Mouse (Mus musculus) adrenal gland, postnatal 4 days (tissue): ENCODE data around the gene Adgrg6. TPM values are rescaled to one million over a fixed set of nuclear protein-coding genes. Genes with fewer than 3 reads are reported as not detected.

ENCODE experiments used
- DNase-seq, 2 experiments: peaks; one replicate each; pipeline ENCODE4 v3.0.0; 2021 to 2022; ENCODE audit warnings: low spot score in 2 of 2, mixed read lengths in 2 of 2
- total RNA-seq, 2 experiments: library from RNA; stranded (reverse); gene quantifications; 2 replicates each; pipeline ENCODE4 v1.2.3; 2021

The Adgrg6 gene
- total RNA-seq, 2 experiments from 2014 or later, result 3.8 to 6.0 TPM

DNA sequence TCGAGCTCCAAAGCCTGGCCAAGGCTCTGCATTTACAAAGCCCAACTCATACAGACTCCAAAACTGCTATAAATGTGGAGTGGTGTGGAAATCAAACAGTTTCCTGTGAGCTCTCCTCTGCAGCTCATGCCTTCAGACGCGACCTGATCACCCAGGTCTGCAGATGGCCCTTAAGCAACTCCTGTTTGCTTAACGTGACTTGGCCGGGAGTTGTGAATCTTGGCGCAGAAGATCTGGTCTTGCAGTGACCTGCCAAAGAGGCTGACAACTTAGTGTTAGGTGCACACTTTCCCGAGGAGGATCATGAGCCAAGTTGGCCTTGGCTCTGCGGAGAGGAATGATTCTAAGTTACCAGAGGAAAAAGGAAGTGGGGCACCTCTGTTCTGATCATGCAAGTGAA lies 143.7 kb downstream of the Adgrg6 start:
- DNase-seq, result no peak

DNA sequence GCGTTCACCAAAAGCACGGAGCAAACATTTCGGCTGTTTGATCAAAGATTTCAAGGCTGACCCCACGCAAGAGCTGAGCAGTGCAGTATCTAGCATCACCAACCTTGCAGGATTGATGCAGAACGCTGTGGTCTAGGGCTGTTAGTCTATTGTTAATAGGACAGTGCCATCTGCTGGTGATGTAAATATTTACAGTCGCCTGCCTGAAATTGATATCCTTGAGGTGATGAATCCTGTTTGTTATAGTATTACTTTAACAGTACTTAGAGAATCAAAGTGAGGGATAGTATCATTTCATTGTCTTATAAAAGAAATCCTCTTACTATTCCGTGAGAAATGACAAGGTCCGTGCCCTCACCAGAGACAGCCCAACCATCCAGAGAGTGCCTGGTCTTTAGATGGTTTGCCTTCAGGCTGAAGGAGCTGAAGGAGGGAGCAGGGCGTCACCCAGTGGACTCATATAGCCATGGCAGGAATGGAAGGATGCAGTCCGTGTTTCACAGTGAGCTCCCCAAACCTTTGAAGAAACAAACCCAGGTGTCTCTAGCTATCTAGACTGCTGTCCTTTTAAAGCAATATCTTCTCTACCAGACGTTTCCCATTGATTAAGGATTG lies 154.3 kb downstream of the Adgrg6 start:
- DNase-seq, result no peak

DNA sequence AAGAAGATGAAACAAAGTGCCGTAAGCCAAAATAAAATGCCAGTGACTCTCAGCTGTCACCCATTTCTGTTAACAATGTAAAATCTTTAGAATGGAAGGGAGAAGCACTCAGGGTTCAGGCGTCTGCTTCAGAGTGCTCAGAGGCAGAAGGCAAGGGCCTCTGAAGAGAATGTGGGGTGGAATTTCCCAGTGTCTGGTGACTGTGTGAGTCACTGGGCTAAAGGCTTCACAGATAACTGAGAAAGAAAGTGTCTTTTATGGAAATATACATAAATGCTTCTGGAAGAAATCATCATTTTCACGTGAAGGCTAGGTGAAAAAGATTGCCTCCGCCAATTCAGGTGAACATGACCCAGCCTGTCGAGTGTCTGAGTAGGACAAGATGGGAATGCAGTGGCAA lies 159.9 kb downstream of the Adgrg6 start:
- no peak for DNase-seq

DNA sequence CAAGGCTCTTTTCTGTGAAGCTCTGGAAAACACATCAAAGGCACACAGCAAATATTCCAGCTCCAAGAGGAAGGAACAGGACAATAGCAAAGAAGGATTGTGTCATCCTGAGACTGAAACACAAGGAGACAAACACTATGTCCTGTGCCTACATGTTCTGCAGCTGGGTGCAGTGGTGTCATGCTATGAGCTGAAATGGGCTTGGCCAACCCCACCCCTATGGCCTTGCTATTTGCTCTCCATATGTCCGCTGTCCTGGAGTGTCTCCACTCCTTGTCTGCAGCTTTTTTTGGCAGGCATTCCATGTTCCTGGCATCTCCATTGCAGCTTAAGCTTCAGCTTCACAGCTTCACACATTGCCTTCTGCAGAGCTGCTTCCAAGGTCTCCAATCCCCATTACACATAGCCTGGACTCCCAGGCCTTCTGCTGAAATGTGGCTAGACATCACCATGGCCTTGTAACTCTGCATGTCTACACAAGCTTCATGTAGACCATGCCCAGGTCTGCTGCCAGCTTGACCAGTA lies 180.3 kb downstream of the Adgrg6 start:
- DNase-seq, result no peak

DNA sequence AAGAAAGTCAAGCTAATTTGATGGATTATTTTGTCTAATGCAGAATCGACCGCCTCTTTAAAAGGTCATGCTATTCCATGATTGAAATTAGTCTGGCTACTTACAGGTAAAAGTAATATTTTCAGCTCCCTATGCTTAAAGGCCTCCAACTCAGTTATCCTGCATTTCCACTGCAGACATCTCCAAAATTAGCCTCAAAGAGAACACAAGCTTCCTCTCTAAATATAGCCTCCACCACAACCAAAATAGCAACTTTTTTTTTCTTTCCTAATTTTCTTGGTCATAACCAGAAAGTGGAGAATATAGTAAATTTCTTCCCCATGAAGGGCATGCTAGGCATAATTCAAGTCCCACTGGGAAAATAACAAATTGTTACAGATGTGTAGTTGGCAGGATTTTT lies 182.2 kb downstream of the Adgrg6 start:
- no peak for DNase-seq

DNA sequence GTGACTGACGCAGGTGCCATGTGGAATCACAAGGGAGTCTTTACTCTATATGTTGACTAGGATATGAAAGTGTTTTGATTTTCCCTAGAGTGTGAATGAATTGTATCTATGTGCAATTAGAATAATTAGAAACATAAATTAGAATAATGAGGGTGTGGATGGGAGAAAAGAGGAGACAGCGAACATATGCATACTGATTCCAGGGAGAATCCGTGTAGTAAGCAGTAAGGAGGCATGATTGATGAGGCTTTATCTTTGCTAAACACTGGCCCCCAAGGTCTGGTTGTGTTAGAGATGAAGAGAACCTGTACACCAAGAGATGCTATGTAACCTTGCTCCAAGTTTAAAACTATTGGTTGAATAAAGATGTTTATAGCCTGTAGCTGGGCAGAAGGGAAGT lies 187.2 kb downstream of the Adgrg6 start:
- DNase-seq, result no peak

Other genes starting within 250 kb of the Adgrg6 start
- gene Vta1, start 159.9 kb upstream of the Adgrg6 start, total RNA-seq, result 10 to 100 TPM; 57.8 to 67.7 TPM
- gene Nmbr, start 159.9 kb upstream of the Adgrg6 start, total RNA-seq, result under 1 TPM in 1 of 2 experiments, not detected in 1; 0.39 TPM
- not detected for gene Gje1, start 172.6 kb upstream of the Adgrg6 start, total RNA-seq